Mouse (Mus musculus): ENCODE measurements around the gene Mrpl20. TPM values are rescaled to one million over a fixed set of nuclear protein-coding genes. Genes with fewer than 3 reads are reported as not detected.

Gene Mrpl20
- polyA plus RNA-seq, 1 experiment from 2014 or later = 175 TPM

DNA sequence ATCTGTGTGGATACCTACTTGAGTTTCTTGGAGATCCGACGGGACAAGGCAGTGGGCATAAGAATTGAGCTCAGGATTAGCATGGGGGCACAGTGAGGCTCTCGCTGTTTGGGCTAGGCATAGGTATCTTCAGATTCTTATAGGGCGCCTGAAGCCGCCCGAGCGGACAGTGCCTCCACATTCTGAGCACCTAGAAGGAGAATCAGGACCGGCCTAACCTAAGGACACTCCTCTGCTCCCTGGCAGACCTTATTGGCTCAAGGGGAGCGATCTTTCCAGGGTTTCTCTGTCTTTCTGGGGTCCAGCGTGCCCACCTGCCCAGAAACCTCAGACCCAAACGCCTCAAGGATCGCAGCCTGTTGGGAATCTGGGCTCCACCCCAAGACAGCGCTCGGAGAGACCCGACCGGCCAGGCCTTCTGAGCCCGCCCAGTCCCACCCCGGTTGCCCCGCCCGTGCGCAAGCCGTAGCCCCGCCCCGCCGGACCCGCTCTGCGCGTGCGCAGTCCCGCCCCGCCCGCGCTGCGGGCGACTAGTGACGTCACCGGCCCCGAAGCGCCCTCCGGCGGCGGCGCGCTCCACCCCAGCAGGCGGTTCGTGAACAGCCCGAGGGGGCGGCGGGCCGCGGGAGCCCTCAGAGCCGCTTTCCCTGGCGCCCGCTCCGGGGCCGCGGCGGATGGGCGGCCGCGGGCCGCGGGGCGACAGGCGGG, 44.3 kb downstream of the Mrpl20 start, which contains the start of gene Dvl1:
Gene Dvl1 (plus strand): TSS at position 532 of the 708 bp plus-strand sequence.
- Histone ChIP-seq H3K27me3 (no peaks in the 10 kb centered on the region), H3K9ac (peak within 1 kb of the TSS; percentile 84), H3K27ac (replicated peaks) (peak within 1 kb of the TSS; percentile 79), H3K4me1 (peaks cover 32% of the 10 kb centered on the region), H3K4me2 (replicated peaks) (peak within 1 kb of the TSS; percentile 93), H3K4me3 (replicated peaks) (peak within 1 kb of the TSS; percentile 84), H3K36me3 (peaks cover 17% of the 10 kb centered on the region), H3K9me3 (replicated peaks) (no peaks in the 10 kb centered on the region)
- peak; percentile 89 for ATAC-seq (ENCODE audit: insufficient number of reproducible peaks, low FRiP score, low TSS enrichment, low read depth)
- WGBS = 3% methylated on average over 48 of the region's 65 CpGs

- H3K4me2 ChIP-seq (replicated peaks) = peak overlapping the region; percentile 93
- 1% methylated on average over 62 of the region's 69 CpGs for WGBS
- peak overlapping the region; percentile 84 for H3K9ac ChIP-seq
- H3K27ac ChIP-seq (replicated peaks) = peak overlapping the region; percentile 48
- ATAC-seq (ENCODE audit: insufficient number of reproducible peaks, low FRiP score, low TSS enrichment, low read depth) = peak; percentile 5; the same call in 1 of the 2 replicates
- H3K9me3 ChIP-seq (replicated peaks) = no peaks in the 10 kb centered on the region
- H3K4me3 ChIP-seq (replicated peaks) = peak overlapping the region; percentile 84
- H3K27me3 ChIP-seq = no peaks in the 10 kb centered on the region
- H3K4me1 ChIP-seq = peaks cover 32% of the 10 kb centered on the region
- H3K36me3 ChIP-seq = peaks cover 12% of the 10 kb centered on the region
Observed at GRCm38 (mm10) chr4:155847591-155848352, 45.1 kb downstream of the Mrpl20 start.

DNA sequence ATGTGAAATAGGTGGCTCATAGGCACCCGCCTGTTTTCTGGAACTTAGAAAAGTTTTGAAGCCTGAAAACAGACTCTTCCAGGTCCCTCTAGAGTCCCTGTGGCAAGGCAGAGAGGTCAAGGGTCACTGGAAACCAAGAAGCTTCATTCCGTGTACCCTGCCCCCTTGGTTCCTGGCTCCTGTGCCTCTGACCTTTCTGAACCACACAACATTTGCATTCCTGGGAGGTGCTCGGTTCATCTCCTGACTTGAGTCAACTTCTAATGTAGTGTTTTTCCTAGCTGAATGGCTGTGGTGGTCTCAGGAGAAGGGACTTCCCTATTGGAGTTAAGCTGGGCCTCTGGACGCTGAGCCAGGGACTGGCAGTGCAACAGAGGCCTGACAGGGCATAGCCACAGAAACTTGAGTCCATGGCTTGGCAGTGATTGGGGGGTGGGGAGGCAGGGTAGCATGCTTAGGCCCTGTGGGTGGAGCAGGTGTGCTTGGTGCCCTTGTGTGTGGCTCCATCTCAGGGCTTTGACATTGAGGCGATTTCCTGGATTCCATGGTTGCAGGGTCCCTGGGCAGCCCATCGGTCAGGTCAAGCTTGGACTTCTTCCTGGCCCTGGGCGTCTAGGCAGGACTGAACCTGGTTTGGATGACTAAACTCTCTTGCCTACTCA, 45.9 kb downstream of the Mrpl20 start:
- peaks cover 32% of the 10 kb centered on the region for H3K4me1 ChIP-seq
- peaks cover 10% of the 10 kb centered on the region for H3K36me3 ChIP-seq
- no peaks in the 10 kb centered on the region for H3K27me3 ChIP-seq
- no peak overlapping the region for H3K27ac ChIP-seq (replicated peaks)
- peak overlapping the region; percentile 93 for H3K4me2 ChIP-seq (replicated peaks)
- no peak for ATAC-seq (ENCODE audit: insufficient number of reproducible peaks, low FRiP score, low TSS enrichment, low read depth)
- 58% methylated on average over 7 of the region's 7 CpGs for WGBS
- peak overlapping the region; percentile 84; the same call in 1 of the 2 replicates for H3K9ac ChIP-seq
- H3K9me3 ChIP-seq (replicated peaks) = no peaks in the 10 kb centered on the region
- peak overlapping the region; percentile 84 for H3K4me3 ChIP-seq (replicated peaks)

DNA sequence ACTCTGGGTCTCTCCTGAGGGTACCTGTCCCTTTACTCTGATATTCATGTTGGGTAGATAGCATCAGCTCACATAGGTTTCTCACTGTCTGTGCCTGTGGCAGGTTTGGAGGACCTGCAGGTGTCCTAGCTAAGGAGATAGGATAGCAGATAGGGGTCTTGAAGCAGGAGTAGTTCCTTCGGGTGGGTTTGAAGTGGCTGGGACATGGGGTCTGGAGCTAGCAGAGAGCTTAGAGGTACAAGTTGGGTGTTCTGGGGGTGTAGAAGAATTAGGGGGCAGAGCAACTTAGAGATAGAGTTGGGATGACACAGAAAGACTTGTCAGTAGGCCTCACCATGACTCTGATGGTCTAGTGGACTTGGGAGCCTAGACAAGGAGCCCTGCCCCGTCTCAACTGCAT, 46.7 kb downstream of the Mrpl20 start:
- no peak overlapping the region for H3K4me2 ChIP-seq (replicated peaks)
- 87% methylated on average over 2 of the region's 2 CpGs for WGBS
- peaks cover 9% of the 10 kb centered on the region for H3K36me3 ChIP-seq
- H3K27me3 ChIP-seq = no peaks in the 10 kb centered on the region
- H3K4me3 ChIP-seq (replicated peaks) = no peak overlapping the region
- H3K27ac ChIP-seq (replicated peaks) = no peak overlapping the region
- H3K9me3 ChIP-seq (replicated peaks) = no peaks in the 10 kb centered on the region
- no peak overlapping the region for H3K9ac ChIP-seq
- no peak for ATAC-seq (ENCODE audit: insufficient number of reproducible peaks, low FRiP score, low TSS enrichment, low read depth)
- H3K4me1 ChIP-seq = peaks cover 32% of the 10 kb centered on the region

GRCm38 (mm10) chr4:155849792-155850451, 47.2 kb downstream of the Mrpl20 start:
- H3K9me3 ChIP-seq (replicated peaks) = no peaks in the 10 kb centered on the region
- H3K4me1 ChIP-seq = peaks cover 32% of the 10 kb centered on the region
- ATAC-seq (ENCODE audit: insufficient number of reproducible peaks, low FRiP score, low TSS enrichment, low read depth) = no peak
- no peak overlapping the region for H3K9ac ChIP-seq
- no peak overlapping the region for H3K4me3 ChIP-seq (replicated peaks)
- H3K27me3 ChIP-seq = no peaks in the 10 kb centered on the region
- 93% methylated on average over 3 of the region's 3 CpGs for WGBS
- H3K36me3 ChIP-seq = peaks cover 15% of the 10 kb centered on the region
- no peak overlapping the region for H3K4me2 ChIP-seq (replicated peaks)
- no peak overlapping the region for H3K27ac ChIP-seq (replicated peaks)

DNA sequence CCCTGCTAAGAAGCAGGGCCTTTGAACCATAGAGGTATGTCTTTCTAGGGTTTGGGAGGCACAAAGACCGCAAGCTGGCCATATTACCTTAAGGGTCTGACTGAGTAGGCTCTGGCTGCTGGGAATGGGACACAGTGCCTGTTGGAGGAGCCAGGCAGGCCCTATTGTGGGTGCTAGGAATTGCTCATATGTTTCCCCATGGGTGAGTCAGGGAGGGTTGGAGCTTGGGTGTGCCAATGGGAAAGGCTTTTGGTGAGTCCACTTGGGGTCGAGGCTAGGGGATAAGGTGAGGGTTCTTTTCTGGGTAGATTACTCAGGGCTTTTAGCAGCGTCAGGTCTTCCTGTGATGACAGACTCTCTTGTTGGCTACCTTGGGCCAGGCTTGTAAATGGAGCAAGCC, 48.7 kb downstream of the Mrpl20 start:
- H3K9me3 ChIP-seq (replicated peaks) = no peaks in the 10 kb centered on the region
- peaks cover 29% of the 10 kb centered on the region for H3K36me3 ChIP-seq
- H3K27me3 ChIP-seq = no peaks in the 10 kb centered on the region
- ATAC-seq (ENCODE audit: insufficient number of reproducible peaks, low FRiP score, low TSS enrichment, low read depth) = no peak
- no peak overlapping the region for H3K9ac ChIP-seq
- H3K4me2 ChIP-seq (replicated peaks) = no peak overlapping the region
- peaks cover 32% of the 10 kb centered on the region for H3K4me1 ChIP-seq
- H3K27ac ChIP-seq (replicated peaks) = no peak overlapping the region
- no peak overlapping the region for H3K4me3 ChIP-seq (replicated peaks)
- 88% methylated on average over 3 of the region's 3 CpGs for WGBS

GRCm38 (mm10) chr4:155851951-155852411, 49.3 kb downstream of the Mrpl20 start:
- H3K9ac ChIP-seq = no peak overlapping the region
- H3K4me1 ChIP-seq = peaks cover 26% of the 10 kb centered on the region
- H3K27me3 ChIP-seq = no peaks in the 10 kb centered on the region
- no peaks in the 10 kb centered on the region for H3K9me3 ChIP-seq (replicated peaks)
- H3K4me3 ChIP-seq (replicated peaks) = no peak overlapping the region
- no peak overlapping the region for H3K27ac ChIP-seq (replicated peaks)
- H3K36me3 ChIP-seq = peaks cover 33% of the 10 kb centered on the region
- ATAC-seq (ENCODE audit: insufficient number of reproducible peaks, low FRiP score, low TSS enrichment, low read depth) = no peak
- no peak overlapping the region for H3K4me2 ChIP-seq (replicated peaks)
- 57% methylated on average over 2 of the region's 2 CpGs for WGBS

GRCm38 (mm10) chr4:155853421-155853820, 50.7 kb downstream of the Mrpl20 start:
- Histone ChIP-seq H3K9ac (no peak overlapping the region), H3K4me1 (peaks cover 19% of the 10 kb centered on the region), H3K27me3 (no peaks in the 10 kb centered on the region), H3K4me3 (replicated peaks) (no peak overlapping the region), H3K9me3 (replicated peaks) (no peaks in the 10 kb centered on the region), H3K36me3 (peaks cover 48% of the 10 kb centered on the region), H3K27ac (replicated peaks) (no peak overlapping the region), H3K4me2 (replicated peaks) (no peak overlapping the region)
- 91% methylated on average over 9 of the region's 9 CpGs for WGBS
- no peak for ATAC-seq (ENCODE audit: insufficient number of reproducible peaks, low FRiP score, low TSS enrichment, low read depth)

- no peak for ATAC-seq (ENCODE audit: insufficient number of reproducible peaks, low FRiP score, low TSS enrichment, low read depth)
- H3K9me3 ChIP-seq (replicated peaks) = no peaks in the 10 kb centered on the region
- no peak overlapping the region for H3K9ac ChIP-seq
- WGBS = 94% methylated on average over 12 of the region's 12 CpGs
- H3K4me1 ChIP-seq = peaks cover 5% of the 10 kb centered on the region; the same call in 1 of the 2 replicates
- H3K4me3 ChIP-seq (replicated peaks) = no peak overlapping the region
- H3K27me3 ChIP-seq = no peaks in the 10 kb centered on the region
- peaks cover 55% of the 10 kb centered on the region for H3K36me3 ChIP-seq
- H3K4me2 ChIP-seq (replicated peaks) = no peak overlapping the region
- no peak overlapping the region for H3K27ac ChIP-seq (replicated peaks)
Observed at GRCm38 (mm10) chr4:155854991-155855390, 52.3 kb downstream of the Mrpl20 start.

DNA sequence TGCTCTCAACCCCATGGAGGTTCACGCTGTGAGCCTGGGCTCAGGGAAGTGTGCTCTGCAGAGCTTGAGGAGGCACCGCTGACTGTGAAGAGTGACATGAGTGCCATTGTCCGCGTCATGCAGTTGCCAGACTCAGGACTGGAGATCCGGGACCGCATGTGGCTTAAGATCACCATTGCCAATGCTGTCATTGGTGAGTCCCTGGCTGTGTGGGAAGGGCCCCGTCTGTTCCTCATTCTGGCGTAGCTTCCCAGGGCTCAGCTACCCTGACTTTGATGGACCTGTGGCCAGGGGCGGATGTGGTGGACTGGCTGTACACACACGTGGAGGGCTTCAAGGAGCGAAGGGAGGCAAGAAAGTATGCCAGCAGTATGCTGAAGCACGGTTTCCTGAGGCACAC, 53.4 kb downstream of the Mrpl20 start:
- ATAC-seq (ENCODE audit: insufficient number of reproducible peaks, low FRiP score, low TSS enrichment, low read depth) = no peak
- H3K4me3 ChIP-seq (replicated peaks) = no peak overlapping the region
- H3K27me3 ChIP-seq = no peaks in the 10 kb centered on the region
- H3K4me2 ChIP-seq (replicated peaks) = no peak overlapping the region
- H3K9ac ChIP-seq = no peak overlapping the region
- 91% methylated on average over 12 of the region's 12 CpGs for whole genome bisulfite sequencing
- peaks cover 66% of the 10 kb centered on the region for H3K36me3 ChIP-seq
- H3K9me3 ChIP-seq (replicated peaks) = no peaks in the 10 kb centered on the region
- no peak overlapping the region for H3K27ac ChIP-seq (replicated peaks)
- peaks cover 5% of the 10 kb centered on the region; the same call in 1 of the 2 replicates for H3K4me1 ChIP-seq

All from embryonic facial prominence, embryonic 15.5 days (tissue).